Mouse (Mus musculus) neural tube, embryonic 15.5 days (tissue): ENCODE measurements around the gene Sept4. TPM values are rescaled to one million over a fixed set of nuclear protein-coding genes. Genes with fewer than 3 reads are reported as not detected.

ENCODE experiments used
- ATAC-seq: fragments of 200-750 bp; cut with Nextera tagmentation; 2 replicates; pipeline ENCODE4 v1.8.0; 2017; ENCODE audit warnings: mild to moderate bottlenecking, moderate TSS enrichment, moderate library complexity; ENCODE audit not compliant: low FRiP score
- H3K27ac ChIP-seq: fragments of 300-500 bp; sonication (generic); replicated peaks from 2 replicates; pipeline ENCODE4 v1.5.1; 2015; ENCODE audit warnings: mild to moderate bottlenecking, inconsistent platforms
- H3K27me3 ChIP-seq: fragments of 300-500 bp; sonication (generic); replicated peaks from 2 replicates; pipeline ENCODE4 v1.6.1; 2015; ENCODE audit warnings: inconsistent platforms
- H3K36me3 ChIP-seq: fragments of 300-500 bp; sonication (generic); 2 replicates; pipeline ENCODE4 v1.6.1; 2015; ENCODE audit warnings: inconsistent platforms
- H3K4me1 ChIP-seq: fragments of 300-500 bp; sonication (generic); 2 replicates; pipeline ENCODE4 v1.6.1; 2015; ENCODE audit warnings: inconsistent platforms
- H3K4me2 ChIP-seq: fragments of 300-500 bp; sonication (generic); 2 replicates; pipeline ENCODE4 v1.6.1; 2015; ENCODE audit warnings: inconsistent platforms, mild to moderate bottlenecking, moderate library complexity
- H3K4me3 ChIP-seq: fragments of 300-500 bp; sonication (generic); replicated peaks from 2 replicates; pipeline ENCODE4 v1.5.1; 2015; ENCODE audit warnings: mild to moderate bottlenecking, inconsistent platforms
- H3K9ac ChIP-seq: fragments of 300-500 bp; sonication (generic); replicated peaks from 2 replicates; pipeline ENCODE4 v1.6.1; 2015; ENCODE audit warnings: mild to moderate bottlenecking, inconsistent platforms
- H3K9me3 ChIP-seq: fragments of 300-500 bp; sonication (generic); replicated peaks from 2 replicates; pipeline ENCODE4 v1.6.1; 2016; ENCODE audit warnings: inconsistent platforms
- WGBS: fragments of 180-500 bp; shearing (Covaris S2); methylation state at CpG from one replicate; pipeline ENCODE4 v1.1.7; 2015; ENCODE audit warnings: mixed read lengths; 5-methylcytosine and 5-hydroxymethylcytosine counted together
- polyA plus RNA-seq: library from polyadenylated mRNA; unstranded; fragments of >200 nt; fragmentation: Nextera tagmentation; extraction: Ambion mirVana; gene quantifications from 2 replicates; pipeline ENCODE4 v1.2.1, GENCODE M21; 2015

The Sept4 gene
- polyA plus RNA-seq, 1 experiment from 2014 or later = 34.6 TPM

GRCm38 (mm10) chr11:87611547-87611946 lies 42.8 kb downstream of the Sept4 start:
- no peak overlapping the region for H3K27ac ChIP-seq
- 92% methylated on average over 9 of the region's 9 CpGs for WGBS
- no peak overlapping the region for H3K4me2 ChIP-seq
- H3K9me3 ChIP-seq = no peaks in the 10 kb centered on the region
- H3K4me3 ChIP-seq = no peak overlapping the region
- H3K27me3 ChIP-seq = no peaks in the 10 kb centered on the region
- H3K4me1 ChIP-seq = no peaks in the 10 kb centered on the region
- peaks cover 92% of the 10 kb centered on the region for H3K36me3 ChIP-seq
- no peak for ATAC-seq
- no peak overlapping the region for H3K9ac ChIP-seq

GRCm38 (mm10) chr11:87613972-87614371 lies 45.3 kb downstream of the Sept4 start:
- Histone ChIP-seq H3K9me3 (no peaks in the 10 kb centered on the region), H3K27ac (no peak overlapping the region), H3K9ac (no peak overlapping the region), H3K4me1 (no peaks in the 10 kb centered on the region), H3K4me2 (no peak overlapping the region), H3K4me3 (no peak overlapping the region), H3K36me3 (peaks cover 92% of the 10 kb centered on the region), H3K27me3 (no peaks in the 10 kb centered on the region)
- ATAC-seq = no peak
- WGBS = 92% methylated on average over 7 of the region's 7 CpGs

- WGBS = 93% methylated on average over 5 of the region's 5 CpGs
- no peak for ATAC-seq
These were observed 46.8 kb downstream of the Sept4 start for GRCm38 (mm10) chr11:87615551-87615950.

GRCm38 (mm10) chr11:87615952-87616351 lies 47.2 kb downstream of the Sept4 start:
- no peak overlapping the region for H3K4me2 ChIP-seq
- no peaks in the 10 kb centered on the region for H3K27me3 ChIP-seq
- ATAC-seq = no peak
- H3K9me3 ChIP-seq = no peaks in the 10 kb centered on the region
- 96% methylated on average over 2 of the region's 2 CpGs for WGBS
- H3K4me1 ChIP-seq = no peaks in the 10 kb centered on the region
- H3K4me3 ChIP-seq = no peak overlapping the region
- no peak overlapping the region for H3K9ac ChIP-seq
- H3K27ac ChIP-seq = no peak overlapping the region
- peaks cover 79% of the 10 kb centered on the region for H3K36me3 ChIP-seq

More at GRCm38 (mm10) chr11:87615551-87615950, 46.8 kb downstream of the Sept4 start:
- no peak overlapping the region for H3K9ac ChIP-seq
- no peak overlapping the region for H3K4me2 ChIP-seq
- no peak overlapping the region for H3K27ac ChIP-seq
- no peaks in the 10 kb centered on the region for H3K9me3 ChIP-seq
- no peak overlapping the region for H3K4me3 ChIP-seq
- peaks cover 81% of the 10 kb centered on the region for H3K36me3 ChIP-seq
- H3K27me3 ChIP-seq = no peaks in the 10 kb centered on the region
- H3K4me1 ChIP-seq = no peaks in the 10 kb centered on the region

GRCm38 (mm10) chr11:87616790-87617474 lies 48.2 kb downstream of the Sept4 start, which contains the start of gene Hsf5:
Hsf5 (plus strand) TSS chr11:87617164.
- H3K4me1 ChIP-seq = no peaks in the 10 kb centered on the region
- peaks cover 69% of the 10 kb centered on the region for H3K36me3 ChIP-seq
- H3K27me3 ChIP-seq = no peaks in the 10 kb centered on the region
- H3K9me3 ChIP-seq = no peaks in the 10 kb centered on the region
- H3K4me2 ChIP-seq = no peak within 1 kb of the TSS
- no peak within 1 kb of the TSS for H3K27ac ChIP-seq
- H3K9ac ChIP-seq = no peak within 1 kb of the TSS
- WGBS = 92% methylated on average over 66 of the region's 69 CpGs
- no peak within 1 kb of the TSS for H3K4me3 ChIP-seq
- no peak for ATAC-seq

- Histone ChIP-seq H3K4me1 (no peaks in the 10 kb centered on the region), H3K27ac (no peak overlapping the region), H3K36me3 (peaks cover 64% of the 10 kb centered on the region), H3K4me3 (no peak overlapping the region), H3K9ac (no peak overlapping the region), H3K27me3 (no peaks in the 10 kb centered on the region), H3K4me2 (no peak overlapping the region), H3K9me3 (no peaks in the 10 kb centered on the region)
- ATAC-seq = no peak
- WGBS = 94% methylated on average over 32 of the region's 32 CpGs
These were observed 48.9 kb downstream of the Sept4 start for GRCm38 (mm10) chr11:87617606-87618005.

- Histone ChIP-seq H3K9ac (no peak overlapping the region), H3K4me1 (no peaks in the 10 kb centered on the region), H3K9me3 (no peaks in the 10 kb centered on the region), H3K27me3 (no peaks in the 10 kb centered on the region), H3K27ac (no peak overlapping the region), H3K4me3 (no peak overlapping the region), H3K4me2 (no peak overlapping the region), H3K36me3 (peaks cover 40% of the 10 kb centered on the region)
- 80% methylated on average over 4 of the region's 4 CpGs for WGBS
- no peak for ATAC-seq
These were observed 54.5 kb downstream of the Sept4 start for GRCm38 (mm10) chr11:87623160-87623559.

- Histone ChIP-seq H3K27me3 (no peaks in the 10 kb centered on the region), H3K9ac (no peak overlapping the region), H3K36me3 (peaks cover 11% of the 10 kb centered on the region), H3K4me2 (no peak overlapping the region), H3K27ac (no peak overlapping the region), H3K9me3 (no peaks in the 10 kb centered on the region), H3K4me1 (no peaks in the 10 kb centered on the region), H3K4me3 (no peak overlapping the region)
- WGBS = 29% methylated on average over 10 of the region's 10 CpGs
- ATAC-seq = no peak
These were observed 61.2 kb downstream of the Sept4 start for GRCm38 (mm10) chr11:87629859-87630258.

GRCm38 (mm10) chr11:87638793-87639192 lies 70.1 kb downstream of the Sept4 start:
- peak overlapping the region; percentile 71 for H3K4me2 ChIP-seq
- 11% methylated on average over 2 of the region's 2 CpGs for WGBS
- H3K27me3 ChIP-seq = no peaks in the 10 kb centered on the region
- H3K27ac ChIP-seq = no peak overlapping the region
- peaks cover 10% of the 10 kb centered on the region for H3K4me1 ChIP-seq
- H3K9ac ChIP-seq = peak overlapping the region; percentile 48
- H3K9me3 ChIP-seq = no peaks in the 10 kb centered on the region
- peak; percentile 38; the same call in 1 of the 2 replicates for ATAC-seq
- H3K36me3 ChIP-seq = 0 out of 2 replicates have a peak, but pooled peaks cover 2% of the 10 kb centered on the region
- H3K4me3 ChIP-seq = peak overlapping the region; percentile 40

- peak overlapping the region; percentile 71 for H3K4me2 ChIP-seq
- 0 out of 2 replicates have a peak, but pooled peaks cover 2% of the 10 kb centered on the region for H3K36me3 ChIP-seq
- no peaks in the 10 kb centered on the region for H3K27me3 ChIP-seq
- 2% methylated on average over 29 of the region's 29 CpGs for WGBS
- H3K4me3 ChIP-seq = peak overlapping the region; percentile 40
- peak overlapping the region; percentile 48 for H3K9ac ChIP-seq
- H3K9me3 ChIP-seq = no peaks in the 10 kb centered on the region
- peaks cover 10% of the 10 kb centered on the region for H3K4me1 ChIP-seq
- no peak overlapping the region for H3K27ac ChIP-seq
- peak; percentile 59; the same call in 1 of the 2 replicates for ATAC-seq
These were observed 70.5 kb downstream of the Sept4 start for GRCm38 (mm10) chr11:87639206-87639605.
